Mouse (Mus musculus) erythroblast, embryonic 14.5 days (primary cell): Measurements from ENCODE around the gene Nrbp1. TPM values are rescaled to one million over a fixed set of nuclear protein-coding genes. Genes with fewer than 3 reads are reported as not detected.
"Not testable (repeated sequence)": the region's sequence is repeated elsewhere in the genome, so short reads cannot be mapped to it uniquely, and the experiment has no call there.

Source experiments
- H3K27me3 ChIP-seq: 2 replicates; pipeline ENCODE4 v1.6.1; 2012; ENCODE audit warnings: inconsistent platforms; ENCODE audit not compliant: control insufficient read depth
- H3K36me3 ChIP-seq: 2 replicates; pipeline ENCODE4 v1.6.1; 2012; ENCODE audit warnings: mild to moderate bottlenecking, inconsistent platforms; ENCODE audit not compliant: control insufficient read depth
- H3K4me1 ChIP-seq: 2 replicates; pipeline ENCODE4 v1.6.1; 2012; ENCODE audit warnings: inconsistent platforms; ENCODE audit not compliant: control insufficient read depth
- H3K4me3 ChIP-seq: replicated peaks from 2 replicates; pipeline ENCODE3; 2012; ENCODE audit warnings: moderate library complexity, mild to moderate bottlenecking, inconsistent platforms
- H3K9me3 ChIP-seq: 2 replicates; pipeline ENCODE4 v1.6.1; 2012; ENCODE audit warnings: low read length, inconsistent platforms, mixed read lengths; ENCODE audit not compliant: control insufficient read depth
- GATA1 ChIP-seq: IDR thresholded peaks from 2 replicates; pipeline ENCODE4 v1.6.1; 2012; ENCODE audit warnings: low read length, inconsistent platforms, mixed read lengths
- TAL1 ChIP-seq: IDR thresholded peaks from 3 replicates; pipeline ENCODE4 v1.6.1; 2012; ENCODE audit warnings: low read length, inconsistent platforms, mixed read lengths
- polyA plus RNA-seq: library from polyadenylated mRNA; stranded (reverse); fragments of >175 nt; gene quantifications from 2 replicates; pipeline ENCODE4 v1.2.3, GENCODE M21; 2012

Gene Nrbp1
- polyA plus RNA-seq, 1 experiment: 2.6 TPM

GRCm38 (mm10) chr5:31202933-31203332 is 37.7 kb upstream of the Nrbp1 start:
- Histone ChIP-seq H3K9me3 (no peaks in the 10 kb centered on the region), H3K4me3 (peak overlapping the region; percentile 84), H3K27me3 (no peaks in the 10 kb centered on the region), H3K36me3 (peaks cover 96% of the 10 kb centered on the region), H3K4me1 (peaks cover 35% of the 10 kb centered on the region)
- no peak for TF ChIP-seq GATA1
- no peak for TF ChIP-seq TAL1

GRCm38 (mm10) chr5:31203866-31204265 is 36.8 kb upstream of the Nrbp1 start:
- TF ChIP-seq TAL1 (no peak), GATA1 (no peak)
- Histone ChIP-seq H3K36me3 (peaks cover 96% of the 10 kb centered on the region), H3K9me3 (no peaks in the 10 kb centered on the region), H3K27me3 (no peaks in the 10 kb centered on the region), H3K4me1 (peaks cover 32% of the 10 kb centered on the region), H3K4me3 (no peak overlapping the region)

DNA sequence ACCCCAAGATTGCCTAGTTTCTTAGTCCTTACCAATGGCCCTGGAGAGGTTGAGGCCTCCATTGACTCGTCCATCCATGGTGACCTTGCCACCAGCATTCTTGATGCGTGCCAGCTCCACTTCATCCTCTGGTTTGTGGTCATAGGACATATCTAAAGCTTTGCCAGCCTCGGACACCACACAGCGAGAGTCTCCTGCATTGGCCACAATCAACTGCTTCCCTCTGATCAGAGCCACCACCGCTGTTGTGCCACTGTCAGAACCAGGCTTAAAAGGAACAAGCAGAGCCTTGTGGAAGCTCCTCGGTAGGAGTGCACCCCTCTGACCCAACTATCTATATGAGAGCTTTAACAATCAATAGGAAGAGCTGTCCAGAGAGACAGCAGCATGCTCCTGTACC is 36.2 kb upstream of the Nrbp1 start:
- peaks cover 95% of the 10 kb centered on the region for H3K36me3 ChIP-seq
- no peak for TF ChIP-seq TAL1
- no peak for TF ChIP-seq GATA1
- H3K4me3 ChIP-seq: no peak overlapping the region

DNA sequence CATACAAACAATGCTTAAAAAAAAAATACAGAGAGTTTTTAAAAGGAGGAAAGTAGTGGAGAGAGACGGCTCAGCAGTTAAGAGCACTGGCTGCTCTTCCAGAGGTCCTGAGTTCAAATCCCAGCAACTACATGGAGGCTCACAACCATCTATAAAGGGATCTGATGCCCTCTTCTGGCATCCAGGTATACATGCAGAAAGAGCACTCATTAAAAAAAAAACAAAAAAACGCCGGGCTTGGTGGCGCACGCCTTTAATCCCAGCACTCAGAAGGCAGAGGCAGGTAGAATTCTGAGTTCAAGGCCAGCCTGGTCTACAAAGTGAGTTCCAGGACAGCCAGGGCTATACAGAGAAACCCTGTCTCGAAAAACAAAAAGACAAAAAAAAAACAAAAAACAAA is 24.1 kb upstream of the Nrbp1 start:
- H3K36me3 ChIP-seq: peaks cover 51% of the 10 kb centered on the region
- not testable (repeated sequence) for H3K27me3 ChIP-seq, H3K4me3 ChIP-seq, H3K9me3 ChIP-seq
- H3K4me1 ChIP-seq: peaks cover 64% of the 10 kb centered on the region

More for the DNA sequence above, 36.2 kb upstream of the Nrbp1 start:
- H3K27me3 ChIP-seq: no peaks in the 10 kb centered on the region
- H3K4me1 ChIP-seq: peaks cover 30% of the 10 kb centered on the region
- no peaks in the 10 kb centered on the region for H3K9me3 ChIP-seq

DNA sequence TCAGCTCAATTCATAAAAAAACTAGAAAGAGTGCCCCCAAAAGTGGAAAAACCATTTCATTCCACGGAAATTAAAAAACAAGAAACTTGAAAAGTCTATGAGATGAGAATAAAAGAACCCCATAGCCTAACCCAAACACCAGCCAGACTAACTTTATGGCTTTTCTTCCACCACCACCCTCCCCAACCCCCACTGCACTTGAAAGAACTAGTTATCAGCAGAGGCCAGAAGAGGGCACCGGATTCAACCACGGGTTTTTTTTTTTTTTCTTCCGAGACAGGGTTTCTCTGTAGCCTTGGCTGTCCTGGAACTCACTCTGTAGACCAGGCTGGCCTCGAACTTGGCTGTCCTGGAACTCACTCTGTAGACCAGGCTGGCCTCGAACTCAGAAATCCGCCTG is 22.4 kb upstream of the Nrbp1 start:
- Histone ChIP-seq H3K27me3 (no peaks in the 10 kb centered on the region), H3K4me1 (peaks cover 60% of the 10 kb centered on the region), H3K4me3 (peak overlapping the region; percentile 68), H3K9me3 (no peaks in the 10 kb centered on the region), H3K36me3 (peaks cover 37% of the 10 kb centered on the region)
- TF ChIP-seq TAL1: no peak
- TF ChIP-seq GATA1: no peak

GRCm38 (mm10) chr5:31219070-31219469 is 21.6 kb upstream of the Nrbp1 start:
- H3K36me3 ChIP-seq: peaks cover 32% of the 10 kb centered on the region
- no peaks in the 10 kb centered on the region for H3K27me3 ChIP-seq
- TF ChIP-seq GATA1: peak; percentile 43; the same call in 1 of the 2 replicates
- TF ChIP-seq TAL1: no peak
- peak overlapping the region; percentile 68 for H3K4me3 ChIP-seq
- no peaks in the 10 kb centered on the region for H3K9me3 ChIP-seq
- peaks cover 59% of the 10 kb centered on the region for H3K4me1 ChIP-seq

GRCm38 (mm10) chr5:31219474-31219873 is 21.2 kb upstream of the Nrbp1 start:
- TF ChIP-seq GATA1 (no peak), TAL1 (no peak)
- peak overlapping the region; percentile 68 for H3K4me3 ChIP-seq
- H3K36me3 ChIP-seq: peaks cover 28% of the 10 kb centered on the region
- no peaks in the 10 kb centered on the region for H3K9me3 ChIP-seq
- no peaks in the 10 kb centered on the region for H3K27me3 ChIP-seq
- H3K4me1 ChIP-seq: peaks cover 55% of the 10 kb centered on the region

DNA sequence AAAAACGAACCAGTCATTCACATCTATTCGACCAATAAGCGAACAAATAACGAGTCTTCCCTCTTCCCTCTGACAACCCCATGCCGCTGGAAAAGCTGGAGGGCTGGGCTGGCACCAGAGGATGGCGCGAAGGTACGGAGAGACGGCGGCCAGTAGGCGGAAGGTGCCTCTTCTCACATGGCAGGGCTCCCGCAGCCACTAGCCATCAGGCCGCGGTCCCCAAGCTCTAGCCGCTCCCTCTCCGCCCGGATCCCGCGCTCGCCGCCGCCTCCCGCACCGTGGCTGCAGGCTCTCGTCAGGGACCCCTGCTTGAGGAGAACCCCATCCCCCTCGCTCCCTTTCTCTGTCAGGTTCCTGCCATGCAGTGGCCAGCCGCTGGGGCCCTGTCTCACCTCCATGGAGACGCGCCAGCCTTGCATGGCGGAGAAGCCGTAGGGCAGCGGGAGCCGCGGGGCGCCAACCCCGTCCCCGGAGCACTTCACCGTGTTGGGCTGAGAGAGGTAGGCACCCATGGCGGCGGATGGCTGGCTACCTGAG is 20.7 kb upstream of the Nrbp1 start:
- H3K27me3 ChIP-seq: no peaks in the 10 kb centered on the region
- peaks cover 23% of the 10 kb centered on the region for H3K36me3 ChIP-seq
- peak overlapping the region; percentile 68 for H3K4me3 ChIP-seq
- H3K4me1 ChIP-seq: peaks cover 50% of the 10 kb centered on the region
- H3K9me3 ChIP-seq: no peaks in the 10 kb centered on the region
- TF ChIP-seq GATA1: no peak

GRCm38 (mm10) chr5:31220448-31221303 is 20.0 kb upstream of the Nrbp1 start, which contains the start of gene Ppm1g:
Ppm1g (minus strand) TSS chr5:31220687.
- Histone ChIP-seq H3K9me3 (no peaks in the 10 kb centered on the region), H3K4me1 (peaks cover 44% of the 10 kb centered on the region), H3K36me3 (peaks cover 16% of the 10 kb centered on the region), H3K27me3 (no peaks in the 10 kb centered on the region), H3K4me3 (peak within 1 kb of the TSS; percentile 68)
- TF ChIP-seq TAL1 (no peak), GATA1 (no peak)
